Mouse (Mus musculus) ES-Bruce4 (cell line): ENCODE results near the gene Cdh23.

ENCODE experiments used
- CTCF ChIP-seq: IDR thresholded peaks from one replicate; pipeline ENCODE4 v1.8.1; 2011; ENCODE audit warnings: low read depth, low read length
- EP300 ChIP-seq: IDR thresholded peaks from 2 replicates; pipeline ENCODE4 v1.6.1; 2011; ENCODE audit warnings: low read depth, low read length; ENCODE audit not compliant: insufficient read depth
- POLR2A ChIP-seq: IDR thresholded peaks from one replicate; pipeline ENCODE4 v1.8.1; 2011; ENCODE audit warnings: low read length; ENCODE audit not compliant: insufficient read depth

GRCm38 (mm10) chr10:60696390-60696789, at the start of gene Cdh23:
- TF ChIP-seq CTCF = no peak
- no peak for TF ChIP-seq POLR2A
- no peak for TF ChIP-seq EP300
